ENCODE assay signal across 6 mouse cellular contexts in genomic region chr6:124471783-124472638, GRCm38 (mm10). TPM values are rescaled to one million over a fixed set of nuclear protein-coding genes. Genes with fewer than 3 reads are reported as not detected.
DNase-seq lines count a peak whose midpoint lies in the region; ATAC-seq and TF ChIP-seq lines count a peak whose summit lies in the region.
"Not testable (repeated sequence)": the region's sequence is repeated elsewhere in the genome, so short reads cannot be mapped to it uniquely, and the experiment has no call there.

No protein-coding gene starts in this region.

- H3K9ac ChIP-seq in liver, embryonic 13.5 days, result peak overlapping the region; percentile 31
- H3K9ac ChIP-seq in liver, embryonic 16.5 days (ENCODE audit: low read depth, low read length), result not testable (repeated sequence)

- peak; percentile 15; the same call in 1 of the 2 replicates for ATAC-seq in G1E (ENCODE audit: extremely low read depth, insufficient number of reproducible peaks, low FRiP score, poor library complexity, severe bottlenecking)
- ATAC-seq in common myeloid progenitor, adult 5-6 weeks (replicated peaks; ENCODE audit: low read depth, poor library complexity, severe bottlenecking), result 0 out of 2 replicates have a peak, but pooled peaks have one; percentile 2
- peak; percentile 82 for ATAC-seq in liver, embryonic 13.5 days (ENCODE audit: low read depth)
- peak; percentile 82 for ATAC-seq in liver, embryonic 16.5 days (ENCODE audit: low read depth)
- ATAC-seq in megakaryocyte-erythroid progenitor cell, adult 5-6 weeks (replicated peaks; ENCODE audit: low FRiP score, low TSS enrichment, poor library complexity, severe bottlenecking), result peak; percentile 66

- not testable (repeated sequence) for H3K9me3 ChIP-seq in G1E (replicated peaks); liver, embryonic 13.5 days (replicated peaks); liver, embryonic 16.5 days (replicated peaks; ENCODE audit: control insufficient read depth, low read length)

- not testable (repeated sequence) for H3K27me3 ChIP-seq in G1E (ENCODE audit: insufficient read depth, low read length); liver, embryonic 13.5 days; liver, embryonic 16.5 days (ENCODE audit: control insufficient read depth, insufficient read depth, low read depth, low read length)

- TF ChIP-seq CTCF in G1E (IDR thresholded peaks at IDR 0.05; ENCODE audit: low read depth, low read length), result not testable (repeated sequence)

- peak overlapping the region; percentile 84 for H3K27ac ChIP-seq in liver, embryonic 13.5 days
- H3K27ac ChIP-seq in liver, embryonic 16.5 days (ENCODE audit: low read length), result peak overlapping the region; percentile 62

- WGBS in liver, embryonic 13.5 days (ENCODE audit: insufficient replicate concordance), result 27% methylated on average over 6 of the region's 6 CpGs
- WGBS in liver, embryonic 16.5 days (ENCODE audit: insufficient replicate concordance), result 38% methylated on average over 6 of the region's 6 CpGs

- H3K36me3 ChIP-seq in G1E (replicated peaks); liver, embryonic 13.5 days; liver, embryonic 16.5 days (ENCODE audit: control insufficient read depth, insufficient read depth): not testable (repeated sequence)

- peak overlapping the region; percentile 51 for H3K4me2 ChIP-seq in liver, embryonic 13.5 days
- peak overlapping the region; percentile 49 for H3K4me2 ChIP-seq in liver, embryonic 16.5 days (ENCODE audit: low read depth, low read length)

- not testable (repeated sequence) for H3K4me3 ChIP-seq in G1E (ENCODE audit: low read depth, low read length)
- peak overlapping the region; percentile 29 for H3K4me3 ChIP-seq in liver, embryonic 13.5 days (replicated peaks)
- peak overlapping the region; percentile 17 for H3K4me3 ChIP-seq in liver, embryonic 16.5 days (ENCODE audit: low read depth, low read length)

- H3K4me1 ChIP-seq in G1E (ENCODE audit: insufficient read depth, low read depth, low read length), result peaks cover 22% of the 10 kb centered on the region
- H3K4me1 ChIP-seq in liver, embryonic 13.5 days (replicated peaks), result peaks cover 50% of the 10 kb centered on the region
- peaks cover 20% of the 10 kb centered on the region for H3K4me1 ChIP-seq in liver, embryonic 16.5 days (ENCODE audit: control insufficient read depth, low read depth, low read length)

- DNase-seq in G1E (ENCODE audit: low spot score), result not testable (repeated sequence)
- DNase-seq in liver, result peak; percentile 51
- peak; percentile 56 for DNase-seq in liver, embryonic 13.5 days

RNA-seq across cellular contexts. Expression of gene Clstn3, which starts 7.4 kb away (rescaled TPM):
- total RNA-seq in G1E (2014; fragmentation: Nextera tagmentation) (1.7 and 4.2 TPM in 2 replicates), G1E (2017) (4.6 and 6.2 TPM in 2 replicates)
- polyA plus RNA-seq in G1E (2012), result 10.9 and 11.5 TPM in 2 replicates
- total RNA-seq in common myeloid progenitor, adult 5-6 weeks (2017), result 12.5 and 15.8 TPM in 2 replicates
- 2.9 and 3.9 TPM in 2 replicates for polyA plus RNA-seq in liver, embryonic 13.5 days (2015; fragmentation: Nextera tagmentation; extraction: Ambion mirVana)
- polyA plus RNA-seq in liver, embryonic 16.5 days (2015; fragmentation: Nextera tagmentation; extraction: Ambion mirVana), result 4.9 and 5.1 TPM in 2 replicates
- total RNA-seq in megakaryocyte-erythroid progenitor cell, adult 5-6 weeks (2014; fragmentation: Nextera tagmentation), result 11.5 and 18.4 TPM in 2 replicates
- 7.5 and 19.9 TPM in 2 replicates for total RNA-seq in megakaryocyte-erythroid progenitor cell, adult 5-6 weeks (2017)

RNA-seq across cellular contexts. Expression of gene C1rl, which starts 20.9 kb away (rescaled TPM):
- total RNA-seq in G1E (2014; fragmentation: Nextera tagmentation) (not detected in 2 replicates), G1E (2017) (0.05 TPM in 1 of 2 replicates, not detected in the other)
- 0.02 and 0.10 TPM in 2 replicates for polyA plus RNA-seq in G1E (2012)
- total RNA-seq in common myeloid progenitor, adult 5-6 weeks (2017), result 1.9 and 2.7 TPM in 2 replicates
- 6.1 and 7.0 TPM in 2 replicates for polyA plus RNA-seq in liver, embryonic 13.5 days (2015; fragmentation: Nextera tagmentation; extraction: Ambion mirVana)
- polyA plus RNA-seq in liver, embryonic 16.5 days (2015; fragmentation: Nextera tagmentation; extraction: Ambion mirVana), result 14.1 and 15.8 TPM in 2 replicates
- 0.42 TPM in 1 of 2 replicates, not detected in the other for total RNA-seq in megakaryocyte-erythroid progenitor cell, adult 5-6 weeks (2014; fragmentation: Nextera tagmentation)
- 0.09 and 0.50 TPM in 2 replicates for total RNA-seq in megakaryocyte-erythroid progenitor cell, adult 5-6 weeks (2017)

RNA-seq across cellular contexts. Expression of gene C1ra, which starts 40.2 kb away (rescaled TPM):
- total RNA-seq in G1E (2014; fragmentation: Nextera tagmentation) (not detected in 2 replicates), G1E (2017) (0.05 and 0.06 TPM in 2 replicates)
- not detected in 2 replicates for polyA plus RNA-seq in G1E (2012)
- total RNA-seq in common myeloid progenitor, adult 5-6 weeks (2017), result 1.7 and 3.9 TPM in 2 replicates
- polyA plus RNA-seq in liver, embryonic 13.5 days (2015; fragmentation: Nextera tagmentation; extraction: Ambion mirVana), result 7.5 and 8.4 TPM in 2 replicates
- polyA plus RNA-seq in liver, embryonic 16.5 days (2015; fragmentation: Nextera tagmentation; extraction: Ambion mirVana), result 26.7 and 30.1 TPM in 2 replicates
- total RNA-seq in megakaryocyte-erythroid progenitor cell, adult 5-6 weeks (2014; fragmentation: Nextera tagmentation), result 1.2 TPM in 1 of 2 replicates, not detected in the other
- 0.23 TPM in 1 of 2 replicates, not detected in the other for total RNA-seq in megakaryocyte-erythroid progenitor cell, adult 5-6 weeks (2017)

RNA-seq across cellular contexts. Expression of gene Pex5, which starts 57.1 kb away (rescaled TPM):
- total RNA-seq in G1E (2014; fragmentation: Nextera tagmentation), result 15.8 and 25.0 TPM in 2 replicates
- total RNA-seq in G1E (2017), result 21.0 and 22.3 TPM in 2 replicates
- polyA plus RNA-seq in G1E (2012), result 17.4 and 19.1 TPM in 2 replicates
- total RNA-seq in common myeloid progenitor, adult 5-6 weeks (2017), result 19.9 and 20.5 TPM in 2 replicates
- 20.6 and 23.0 TPM in 2 replicates for polyA plus RNA-seq in liver, embryonic 13.5 days (2015; fragmentation: Nextera tagmentation; extraction: Ambion mirVana)
- 27.1 and 28.2 TPM in 2 replicates for polyA plus RNA-seq in liver, embryonic 16.5 days (2015; fragmentation: Nextera tagmentation; extraction: Ambion mirVana)
- total RNA-seq in megakaryocyte-erythroid progenitor cell, adult 5-6 weeks (2014; fragmentation: Nextera tagmentation), result 38.9 and 54.0 TPM in 2 replicates
- total RNA-seq in megakaryocyte-erythroid progenitor cell, adult 5-6 weeks (2017), result 25.7 and 33.0 TPM in 2 replicates

Comparison
In these comparisons a context has a peak if more than half of its experiments do, and no peak if none do; other contexts are left out.
1. ATAC-seq: peak in every context shown above with its lines; median percentile 82 in liver, embryonic 13.5 days; 82 in liver, embryonic 16.5 days; 66 in megakaryocyte-erythroid progenitor cell, adult 5-6 weeks; 15 in G1E; 2 in common myeloid progenitor, adult 5-6 weeks.